Mouse (Mus musculus): ENCODE measurements around the gene Pex5l. TPM values are rescaled to one million over a fixed set of nuclear protein-coding genes. Genes with fewer than 3 reads are reported as not detected.

Gene Pex5l
- polyA plus RNA-seq, 1 experiment from 2014 or later, result 0.14 TPM

- Histone ChIP-seq H3K9ac (ENCODE audit: low read depth, low read length) (no peak overlapping the region), H3K27ac (ENCODE audit: low read depth, low read length) (no peak overlapping the region), H3K36me3 (ENCODE audit: control insufficient read depth, insufficient read depth) (no peaks in the 10 kb centered on the region), H3K4me1 (replicated peaks; ENCODE audit: control insufficient read depth, insufficient read depth, low read length) (no peaks in the 10 kb centered on the region), H3K4me3 (ENCODE audit: low read depth, low read length) (no peak overlapping the region), H3K4me2 (replicated peaks; ENCODE audit: low read depth) (no peak overlapping the region), H3K9me3 (ENCODE audit: control insufficient read depth) (no peaks in the 10 kb centered on the region), H3K27me3 (replicated peaks; ENCODE audit: control insufficient read depth, insufficient read depth, low read length) (no peaks in the 10 kb centered on the region)
- TF ChIP-seq CTCF (IDR thresholded peaks at IDR 0.05; ENCODE audit: low read depth), result no peak
- ATAC-seq, result no peak
- WGBS, result 83% methylated on average over 1 of the region's 2 CpGs
Measured at GRCm38 (mm10) chr3:33105785-33106184, 37.3 kb downstream of the Pex5l start.

- Histone ChIP-seq H3K4me3 (ENCODE audit: low read depth, low read length) (no peak overlapping the region), H3K36me3 (ENCODE audit: control insufficient read depth, insufficient read depth) (no peaks in the 10 kb centered on the region), H3K4me2 (replicated peaks; ENCODE audit: low read depth) (no peak overlapping the region), H3K9me3 (ENCODE audit: control insufficient read depth) (no peaks in the 10 kb centered on the region), H3K27ac (ENCODE audit: low read depth, low read length) (no peak overlapping the region), H3K9ac (ENCODE audit: low read depth, low read length) (no peak overlapping the region), H3K27me3 (replicated peaks; ENCODE audit: control insufficient read depth, insufficient read depth, low read length) (no peaks in the 10 kb centered on the region), H3K4me1 (replicated peaks; ENCODE audit: control insufficient read depth, insufficient read depth, low read length) (no peaks in the 10 kb centered on the region)
- ATAC-seq, result no peak
- no peak for TF ChIP-seq CTCF (IDR thresholded peaks at IDR 0.05; ENCODE audit: low read depth)
- 85% methylated on average over 6 of the region's 6 CpGs for WGBS
Measured at GRCm38 (mm10) chr3:33103501-33103900, 39.5 kb downstream of the Pex5l start.

- WGBS, result 80% methylated on average over 9 of the region's 9 CpGs
Measured at GRCm38 (mm10) chr3:33098550-33099295, 44.3 kb downstream of the Pex5l start.

GRCm38 (mm10) chr3:33093646-33094045 lies 49.4 kb downstream of the Pex5l start:
- H3K9ac ChIP-seq (ENCODE audit: low read depth, low read length), result no peak overlapping the region
- no peak for ATAC-seq
- no peaks in the 10 kb centered on the region for H3K4me1 ChIP-seq (replicated peaks; ENCODE audit: control insufficient read depth, insufficient read depth, low read length)
- no peaks in the 10 kb centered on the region for H3K9me3 ChIP-seq (ENCODE audit: control insufficient read depth)
- no peaks in the 10 kb centered on the region for H3K36me3 ChIP-seq (ENCODE audit: control insufficient read depth, insufficient read depth)
- no peak overlapping the region for H3K4me2 ChIP-seq (replicated peaks; ENCODE audit: low read depth)
- WGBS, result 71% methylated on average over 6 of the region's 6 CpGs
- no peak overlapping the region for H3K4me3 ChIP-seq (ENCODE audit: low read depth, low read length)
- H3K27me3 ChIP-seq (replicated peaks; ENCODE audit: control insufficient read depth, insufficient read depth, low read length), result no peaks in the 10 kb centered on the region
- H3K27ac ChIP-seq (ENCODE audit: low read depth, low read length), result no peak overlapping the region
- no peak for TF ChIP-seq CTCF (IDR thresholded peaks at IDR 0.05; ENCODE audit: low read depth)

More at GRCm38 (mm10) chr3:33098550-33099295, 44.3 kb downstream of the Pex5l start:
- TF ChIP-seq CTCF (IDR thresholded peaks at IDR 0.05; ENCODE audit: low read depth), result no peak
- no peak overlapping the region for H3K9ac ChIP-seq (ENCODE audit: low read depth, low read length)
- no peaks in the 10 kb centered on the region for H3K27me3 ChIP-seq (replicated peaks; ENCODE audit: control insufficient read depth, insufficient read depth, low read length)
- no peaks in the 10 kb centered on the region for H3K4me1 ChIP-seq (replicated peaks; ENCODE audit: control insufficient read depth, insufficient read depth, low read length)
- H3K4me2 ChIP-seq (replicated peaks; ENCODE audit: low read depth), result no peak overlapping the region
- H3K27ac ChIP-seq (ENCODE audit: low read depth, low read length), result no peak overlapping the region
- ATAC-seq, result no peak
- no peak overlapping the region for H3K4me3 ChIP-seq (ENCODE audit: low read depth, low read length)
- H3K9me3 ChIP-seq (ENCODE audit: control insufficient read depth), result no peaks in the 10 kb centered on the region
- H3K36me3 ChIP-seq (ENCODE audit: control insufficient read depth, insufficient read depth), result no peaks in the 10 kb centered on the region

GRCm38 (mm10) chr3:33090001-33090400 lies 53.0 kb downstream of the Pex5l start:
- Histone ChIP-seq H3K36me3 (ENCODE audit: control insufficient read depth, insufficient read depth) (no peaks in the 10 kb centered on the region), H3K4me2 (replicated peaks; ENCODE audit: low read depth) (0 out of 2 replicates have a peak overlapping the region, but pooled peaks have one; percentile 3), H3K9me3 (ENCODE audit: control insufficient read depth) (no peaks in the 10 kb centered on the region), H3K4me3 (ENCODE audit: low read depth, low read length) (no peak overlapping the region), H3K27ac (ENCODE audit: low read depth, low read length) (no peak overlapping the region), H3K9ac (ENCODE audit: low read depth, low read length) (no peak overlapping the region), H3K4me1 (replicated peaks; ENCODE audit: control insufficient read depth, insufficient read depth, low read length) (no peaks in the 10 kb centered on the region), H3K27me3 (replicated peaks; ENCODE audit: control insufficient read depth, insufficient read depth, low read length) (no peaks in the 10 kb centered on the region)
- no peak for TF ChIP-seq CTCF (IDR thresholded peaks at IDR 0.05; ENCODE audit: low read depth)
- 37% methylated on average over 9 of the region's 9 CpGs for WGBS
- no peak for ATAC-seq

- Histone ChIP-seq H3K4me2 (replicated peaks; ENCODE audit: low read depth) (no peak overlapping the region), H3K9ac (ENCODE audit: low read depth, low read length) (no peak overlapping the region), H3K9me3 (ENCODE audit: control insufficient read depth) (no peaks in the 10 kb centered on the region), H3K27me3 (replicated peaks; ENCODE audit: control insufficient read depth, insufficient read depth, low read length) (no peaks in the 10 kb centered on the region), H3K36me3 (ENCODE audit: control insufficient read depth, insufficient read depth) (no peaks in the 10 kb centered on the region), H3K4me3 (ENCODE audit: low read depth, low read length) (no peak overlapping the region), H3K4me1 (replicated peaks; ENCODE audit: control insufficient read depth, insufficient read depth, low read length) (no peaks in the 10 kb centered on the region), H3K27ac (ENCODE audit: low read depth, low read length) (no peak overlapping the region)
- ATAC-seq, result no peak
- no peak for TF ChIP-seq CTCF (IDR thresholded peaks at IDR 0.05; ENCODE audit: low read depth)
- 63% methylated on average over 2 of the region's 2 CpGs for WGBS
Measured at GRCm38 (mm10) chr3:33089470-33089869, 53.6 kb downstream of the Pex5l start.
